Mouse (Mus musculus) intestine, embryonic 14.5 days (tissue): ENCODE measurements around the gene Nav3. TPM values are rescaled to one million over a fixed set of nuclear protein-coding genes. Genes with fewer than 3 reads are reported as not detected.

Source experiments
- ATAC-seq: fragments of 200-750 bp; cut with Nextera tagmentation; replicated peaks from 2 replicates; pipeline ENCODE4 v1.8.0; 2017; ENCODE audit warnings: low read depth, moderate number of reproducible peaks, moderate TSS enrichment, moderate library complexity; ENCODE audit not compliant: low FRiP score, low TSS enrichment
- DNase-seq: peaks from one replicate; pipeline ENCODE4 v3.0.0-alpha.2; 2018; ENCODE audit warnings: low spot score
- H3K27ac ChIP-seq: fragments of 300-500 bp; sonication (generic); 2 replicates; pipeline ENCODE4 v1.5.1; 2014; ENCODE audit warnings: low read depth, mild to moderate bottlenecking, control low read depth
- H3K27me3 ChIP-seq: fragments of 300-500 bp; sonication (generic); replicated peaks from 2 replicates; pipeline ENCODE4 v1.6.1; 2014; ENCODE audit warnings: low read length, control low read depth; ENCODE audit not compliant: control insufficient read depth, insufficient read depth
- H3K36me3 ChIP-seq: fragments of 300-500 bp; sonication (generic); 2 replicates; pipeline ENCODE4 v1.6.1; 2014; ENCODE audit warnings: low read length, control low read depth; ENCODE audit not compliant: control insufficient read depth, insufficient read depth
- H3K4me1 ChIP-seq: fragments of 300-500 bp; sonication (generic); replicated peaks from 2 replicates; pipeline ENCODE4 v1.6.1; 2014; ENCODE audit warnings: low read length, control low read depth, mixed read lengths; ENCODE audit not compliant: control insufficient read depth, insufficient read depth
- H3K4me2 ChIP-seq: fragments of 300-500 bp; sonication (generic); 2 replicates; pipeline ENCODE4 v1.6.1; 2014; ENCODE audit warnings: low read length
- H3K4me3 ChIP-seq: fragments of 300-500 bp; sonication (generic); 2 replicates; pipeline ENCODE4 v1.5.1; 2014; ENCODE audit warnings: low read depth, low read length, control low read depth, mixed read lengths
- H3K9ac ChIP-seq: fragments of 300-500 bp; sonication (generic); 2 replicates; pipeline ENCODE4 v1.6.1; 2014; ENCODE audit warnings: mild to moderate bottlenecking, low read length
- H3K9me3 ChIP-seq: fragments of 300-500 bp; sonication (generic); 2 replicates; pipeline ENCODE4 v1.6.1; 2016; ENCODE audit warnings: low read length, control low read depth; ENCODE audit not compliant: control insufficient read depth
- whole genome bisulfite sequencing: fragments of 180-500 bp; shearing (Covaris S2); extraction: QIAGEN DNeasy Blood & Tissue Kit; methylation state at CpG from one replicate; pipeline ENCODE4 v1.1.7; 2014; 5-methylcytosine and 5-hydroxymethylcytosine counted together
- polyA plus RNA-seq: library from polyadenylated mRNA; unstranded; fragments of >200 nt; fragmentation: Nextera tagmentation; extraction: Ambion mirVana; gene quantifications from 2 replicates; pipeline ENCODE4 v1.2.1, GENCODE M21; 2014

Nav3 gene
- polyA plus RNA-seq, 1 experiment from 2014 or later: 2.5 TPM

DNA sequence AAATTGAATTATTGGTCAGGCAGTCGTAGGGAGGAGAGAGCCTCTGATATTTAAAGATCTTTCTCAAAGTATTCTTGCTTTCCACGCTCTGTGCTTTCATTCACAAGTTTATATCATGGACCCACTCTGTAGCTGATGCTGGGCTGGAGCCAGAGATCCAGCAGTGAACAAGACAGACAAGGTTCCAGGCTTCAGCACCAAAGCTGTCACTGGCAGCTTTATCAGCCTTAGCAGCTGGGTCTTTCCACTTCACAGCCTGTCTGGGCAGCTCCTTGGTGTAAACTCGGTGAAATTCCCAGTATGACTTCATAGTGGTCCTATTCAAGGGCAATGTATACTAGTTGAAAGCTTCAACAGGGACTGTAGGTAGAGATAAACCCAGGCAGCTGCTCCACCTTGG, 172.1 kb downstream of the Nav3 start:
- Histone ChIP-seq H3K4me3 (no peak overlapping the region), H3K27me3 (no peaks in the 10 kb centered on the region), H3K36me3 (no peaks in the 10 kb centered on the region), H3K9me3 (no peaks in the 10 kb centered on the region), H3K4me1 (no peaks in the 10 kb centered on the region), H3K9ac (no peak overlapping the region), H3K27ac (no peak overlapping the region), H3K4me2 (no peak overlapping the region)
- DNase-seq: no peak
- ATAC-seq: no peak
- WGBS: 76% methylated on average over 3 of the region's 3 CpGs

DNA sequence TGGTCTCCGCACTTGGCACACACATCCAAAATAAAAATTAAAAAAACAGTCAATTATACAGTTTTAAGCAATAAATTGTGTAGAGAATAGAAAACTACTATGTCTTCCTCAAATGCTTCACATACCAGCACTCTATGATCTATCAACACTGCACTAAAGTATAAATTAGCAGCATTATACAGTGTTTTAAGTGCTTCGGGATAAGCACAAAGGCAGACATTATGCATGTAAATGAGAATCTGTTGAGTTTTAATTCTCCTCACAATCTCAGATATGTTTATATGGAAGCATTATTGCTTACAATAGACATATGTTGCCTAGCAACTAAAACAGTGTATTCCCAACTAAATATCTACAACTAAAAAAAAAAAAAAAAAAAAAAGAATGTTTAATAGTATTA, 183.2 kb downstream of the Nav3 start:
- H3K27me3 ChIP-seq: no peaks in the 10 kb centered on the region

DNA sequence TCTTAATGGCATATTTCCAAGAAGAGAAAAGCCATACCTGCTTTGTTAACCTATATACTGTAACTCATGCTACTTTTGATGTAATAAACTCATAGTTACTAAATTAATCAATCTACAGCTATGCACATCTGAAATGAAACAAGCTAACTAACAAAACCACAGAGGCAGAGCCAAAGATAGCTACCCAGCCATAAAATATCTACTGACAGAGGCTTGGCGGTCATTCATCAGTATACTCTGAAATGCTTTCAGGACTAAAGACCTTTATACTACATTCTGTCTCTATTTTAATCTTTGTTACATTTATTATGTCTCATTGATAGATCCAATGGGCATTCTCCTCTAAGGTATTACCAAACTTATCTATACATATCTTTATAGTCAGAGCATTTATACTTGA, 185.4 kb downstream of the Nav3 start:
- WGBS: 85% methylated on average over 1 of the region's 1 CpGs
- Histone ChIP-seq H3K4me2 (no peak overlapping the region), H3K36me3 (no peaks in the 10 kb centered on the region), H3K4me3 (no peak overlapping the region), H3K4me1 (no peaks in the 10 kb centered on the region), H3K27ac (no peak overlapping the region), H3K9me3 (no peaks in the 10 kb centered on the region), H3K9ac (no peak overlapping the region), H3K27me3 (no peaks in the 10 kb centered on the region)
- ATAC-seq (no peak), DNase-seq (no peak)

More for the DNA sequence above, 183.2 kb downstream of the Nav3 start:
- 88% methylated on average over 2 of the region's 2 CpGs for WGBS
- H3K4me2 ChIP-seq: no peak overlapping the region
- no peak overlapping the region for H3K27ac ChIP-seq
- no peak overlapping the region for H3K4me3 ChIP-seq
- no peaks in the 10 kb centered on the region for H3K9me3 ChIP-seq
- no peaks in the 10 kb centered on the region for H3K36me3 ChIP-seq
- H3K4me1 ChIP-seq: no peaks in the 10 kb centered on the region
- no peak overlapping the region for H3K9ac ChIP-seq
- ATAC-seq (no peak), DNase-seq (no peak)

DNA sequence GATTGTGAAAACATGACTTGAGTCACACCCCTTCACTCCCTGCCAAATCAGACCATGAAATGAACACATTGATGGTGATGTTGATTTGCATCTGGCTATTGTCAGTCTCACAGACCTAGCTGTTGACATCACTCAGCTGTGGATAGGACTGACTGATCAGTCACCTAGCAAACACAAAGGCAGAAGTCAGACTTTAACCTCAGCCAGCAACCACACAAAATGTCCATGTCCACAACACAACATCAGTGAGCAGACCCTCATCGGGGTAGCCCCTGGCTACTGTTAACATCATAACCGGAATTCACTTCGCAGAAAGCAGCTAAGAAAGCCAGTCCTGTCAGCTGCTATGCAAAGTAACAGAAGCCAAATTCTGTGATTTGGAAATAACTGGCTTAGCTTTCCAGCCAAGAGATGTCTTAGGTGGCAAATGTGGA, 213.9 kb downstream of the Nav3 start:
- H3K27me3 ChIP-seq: no peaks in the 10 kb centered on the region
- WGBS: 73% methylated on average over 3 of the region's 3 CpGs
- H3K4me3 ChIP-seq: no peak overlapping the region
- H3K36me3 ChIP-seq: no peaks in the 10 kb centered on the region
- H3K9me3 ChIP-seq: no peaks in the 10 kb centered on the region
- H3K4me1 ChIP-seq: no peaks in the 10 kb centered on the region
- ATAC-seq (no peak), DNase-seq (no peak)
- H3K4me2 ChIP-seq: no peak overlapping the region
- no peak overlapping the region for H3K9ac ChIP-seq
- no peak overlapping the region for H3K27ac ChIP-seq

DNA sequence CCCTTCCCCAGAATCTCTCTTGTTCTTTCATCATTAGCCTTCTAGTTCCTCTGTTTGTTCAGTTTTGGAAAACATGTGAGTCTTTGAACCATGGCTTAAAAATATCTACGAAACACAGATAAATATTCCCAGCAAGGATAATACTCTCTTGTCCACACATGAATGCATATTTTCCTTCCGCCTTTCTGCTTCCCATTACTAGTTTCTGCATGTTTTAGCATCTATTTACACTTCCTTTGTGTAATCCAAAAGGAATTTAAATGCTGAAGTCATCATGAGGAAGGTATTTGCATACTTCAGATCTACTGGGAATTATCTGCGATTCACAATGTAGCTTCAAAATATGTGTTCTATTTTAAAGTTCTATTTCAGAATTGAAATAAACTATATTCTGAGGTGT, 215.3 kb downstream of the Nav3 start:
- WGBS: 86% methylated on average over 3 of the region's 3 CpGs
- H3K4me3 ChIP-seq: no peak overlapping the region
- no peaks in the 10 kb centered on the region for H3K27me3 ChIP-seq
- H3K36me3 ChIP-seq: no peaks in the 10 kb centered on the region
- H3K4me1 ChIP-seq: no peaks in the 10 kb centered on the region
- no peak for DNase-seq
- no peak overlapping the region for H3K4me2 ChIP-seq
- no peak overlapping the region for H3K27ac ChIP-seq
- H3K9me3 ChIP-seq: no peaks in the 10 kb centered on the region
- no peak for ATAC-seq
- no peak overlapping the region for H3K9ac ChIP-seq

DNA sequence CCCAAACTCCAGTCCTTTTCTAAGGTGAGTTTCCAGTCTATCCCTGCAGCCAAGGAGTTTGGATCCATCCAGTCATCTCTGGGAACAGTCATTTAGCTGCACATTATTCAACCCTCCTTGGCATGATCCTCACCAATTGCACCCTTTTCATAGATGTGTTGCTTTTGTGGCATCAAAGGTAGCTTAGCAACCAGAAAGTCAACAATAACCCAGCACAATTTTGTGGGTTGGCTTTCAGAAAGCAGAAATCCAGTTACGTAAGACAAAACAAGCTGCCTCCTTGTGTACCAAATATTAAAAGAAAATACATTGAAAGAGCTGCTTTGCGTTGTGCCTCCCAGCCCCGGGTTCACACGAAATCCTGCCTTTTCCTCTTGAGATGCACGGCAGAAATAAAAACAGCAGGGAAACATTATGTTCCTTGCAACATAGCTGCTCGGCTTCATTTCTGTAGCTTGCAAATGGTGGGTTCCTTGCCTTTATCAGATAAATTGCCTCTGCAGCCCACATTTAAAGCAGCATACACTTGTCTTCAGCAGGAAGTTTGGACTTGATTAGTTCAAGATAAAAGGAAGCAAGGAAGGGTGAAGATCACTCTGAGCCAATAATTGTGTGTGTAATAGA, 222.6 kb downstream of the Nav3 start:
- Histone ChIP-seq H3K4me3 (no peak overlapping the region), H3K27me3 (no peaks in the 10 kb centered on the region), H3K9ac (no peak overlapping the region), H3K9me3 (no peaks in the 10 kb centered on the region), H3K4me2 (no peak overlapping the region), H3K36me3 (no peaks in the 10 kb centered on the region), H3K27ac (no peak overlapping the region), H3K4me1 (no peaks in the 10 kb centered on the region)
- WGBS: 77% methylated on average over 6 of the region's 6 CpGs
- no peak for DNase-seq
- no peak for ATAC-seq

DNA sequence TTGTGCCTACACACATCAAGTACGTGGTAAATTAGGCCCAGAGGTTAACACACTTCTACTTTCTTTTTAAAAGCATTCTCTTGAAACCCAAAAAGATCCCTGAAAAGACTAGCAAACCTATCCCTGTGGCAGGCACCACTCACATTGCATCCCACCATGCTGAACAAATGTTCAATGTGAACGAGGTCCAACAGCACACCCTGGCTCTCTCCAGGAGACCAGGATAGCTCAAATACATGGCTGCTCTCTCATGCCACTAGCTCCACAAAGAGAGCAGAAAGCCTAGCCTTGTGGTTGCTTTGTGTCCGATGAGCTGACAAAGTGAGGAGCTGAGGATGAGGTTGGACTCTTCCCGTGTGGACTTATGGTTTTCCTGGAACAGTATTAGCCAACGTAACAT, 249.6 kb downstream of the Nav3 start:
- WGBS: 85% methylated on average over 5 of the region's 5 CpGs
- Histone ChIP-seq H3K36me3 (no peaks in the 10 kb centered on the region), H3K4me2 (no peak overlapping the region), H3K9ac (no peak overlapping the region), H3K4me1 (no peaks in the 10 kb centered on the region), H3K9me3 (no peaks in the 10 kb centered on the region), H3K4me3 (no peak overlapping the region), H3K27me3 (no peaks in the 10 kb centered on the region), H3K27ac (no peak overlapping the region)
- no peak for DNase-seq
- no peak for ATAC-seq

DNA sequence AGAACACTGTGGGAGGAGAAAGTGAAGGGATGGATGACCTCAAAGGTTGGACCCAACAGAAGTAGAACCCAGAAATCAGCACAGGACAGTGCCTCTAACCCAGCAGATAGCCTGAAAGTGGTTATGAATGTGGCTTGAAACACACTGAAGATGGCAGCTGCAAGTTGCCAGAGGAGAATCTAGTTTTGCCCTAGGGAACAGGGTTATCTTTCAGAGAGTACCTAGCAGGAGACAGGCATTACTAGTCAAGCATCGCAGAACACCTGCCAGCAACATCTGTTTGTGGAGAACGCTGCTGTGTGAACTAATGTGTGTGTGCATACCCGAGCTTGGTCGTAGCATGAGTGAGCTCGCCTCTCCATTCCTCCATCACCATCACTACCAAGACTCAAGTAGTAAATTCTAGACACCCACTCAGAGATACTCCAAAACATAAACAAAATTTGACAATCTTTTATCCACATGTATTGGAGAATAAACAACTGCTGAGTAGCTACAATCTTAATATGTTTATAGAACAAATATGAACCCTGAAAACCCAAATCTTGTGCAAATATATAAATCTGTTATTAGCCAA, 251.8 kb downstream of the Nav3 start:
- no peak for DNase-seq
- WGBS: 70% methylated on average over 5 of the region's 5 CpGs
- H3K9ac ChIP-seq: no peak overlapping the region
- H3K27ac ChIP-seq: no peak overlapping the region
- no peaks in the 10 kb centered on the region for H3K4me1 ChIP-seq
- H3K4me2 ChIP-seq: no peak overlapping the region
- no peak for ATAC-seq
- no peaks in the 10 kb centered on the region for H3K27me3 ChIP-seq
- no peaks in the 10 kb centered on the region for H3K9me3 ChIP-seq
- H3K36me3 ChIP-seq: no peaks in the 10 kb centered on the region
- no peak overlapping the region for H3K4me3 ChIP-seq

DNA sequence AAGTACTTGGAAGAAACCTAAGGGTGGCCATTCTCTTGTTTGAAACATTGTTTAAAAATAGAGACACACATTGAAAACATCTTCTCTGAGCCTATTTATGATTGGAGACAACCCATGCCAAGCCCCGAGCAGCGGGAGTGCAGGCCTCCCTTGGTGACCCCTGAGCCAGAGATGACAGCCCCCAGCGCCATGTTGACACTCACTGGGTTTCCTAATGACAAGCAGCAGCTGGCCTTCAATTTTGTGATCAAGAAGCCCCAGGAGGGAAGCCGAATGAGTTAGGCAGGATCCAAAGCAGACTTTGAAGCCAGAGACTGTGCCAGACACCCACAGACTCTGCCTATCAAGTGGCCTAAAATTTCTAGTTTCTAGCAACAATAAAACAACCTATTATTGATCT, 263.1 kb downstream of the Nav3 start:
- Histone ChIP-seq H3K9ac (no peak overlapping the region), H3K36me3 (no peaks in the 10 kb centered on the region), H3K4me2 (no peak overlapping the region), H3K4me1 (no peaks in the 10 kb centered on the region), H3K4me3 (no peak overlapping the region), H3K9me3 (no peaks in the 10 kb centered on the region), H3K27ac (no peak overlapping the region), H3K27me3 (no peaks in the 10 kb centered on the region)
- no peak for DNase-seq
- no peak for ATAC-seq
- WGBS: 45% methylated on average over 4 of the region's 4 CpGs
